Mouse (Mus musculus): Measurements from ENCODE around the gene Il6st.
A peak's percentile ranks its signal among the peaks of the same experiment; 100 is the strongest.

Gene Il6st

DNA sequence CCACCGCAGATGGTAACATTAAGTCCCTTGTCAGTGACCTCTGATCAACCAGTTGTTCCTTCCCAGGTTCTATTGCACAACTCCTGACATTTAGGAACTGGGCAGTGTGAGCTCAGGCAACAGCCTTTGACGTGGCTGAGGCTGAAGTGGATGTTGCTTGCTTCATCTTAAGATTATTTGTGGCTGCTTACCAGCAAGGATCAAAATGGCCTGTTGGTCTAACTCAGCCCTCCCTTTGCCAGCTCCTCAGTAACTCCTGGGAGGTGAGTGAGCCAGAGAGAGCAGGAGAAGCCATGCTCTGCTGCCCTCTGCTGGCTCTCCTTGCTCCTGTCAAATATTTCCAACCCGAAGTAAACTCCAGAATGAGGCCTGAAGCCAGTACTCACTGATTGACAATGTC lies 66.0 kb downstream of the Il6st start:
- DNase-seq (ENCODE audit: low spot score): peak; percentile 66

DNA sequence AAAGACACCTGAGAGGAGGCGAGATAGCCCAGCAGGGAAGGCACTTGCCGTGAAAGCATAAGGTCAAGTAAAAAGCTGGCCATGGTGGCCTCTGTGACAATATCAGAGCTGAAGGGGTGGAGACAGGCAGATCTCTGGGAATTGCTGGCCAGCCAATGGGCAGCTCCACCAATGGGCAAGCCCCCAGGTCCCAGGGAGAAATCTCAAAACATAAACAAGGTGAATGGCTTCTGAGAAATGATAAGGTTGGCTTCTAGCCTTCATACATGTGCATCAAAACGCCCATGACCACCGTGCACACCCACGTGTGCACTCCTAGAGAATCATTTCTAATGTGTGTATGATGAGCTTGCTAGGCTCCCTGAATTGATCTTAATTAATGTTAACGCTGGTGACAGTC lies 68.4 kb downstream of the Il6st start:
- DNase-seq (ENCODE audit: low spot score): no peak

DNA sequence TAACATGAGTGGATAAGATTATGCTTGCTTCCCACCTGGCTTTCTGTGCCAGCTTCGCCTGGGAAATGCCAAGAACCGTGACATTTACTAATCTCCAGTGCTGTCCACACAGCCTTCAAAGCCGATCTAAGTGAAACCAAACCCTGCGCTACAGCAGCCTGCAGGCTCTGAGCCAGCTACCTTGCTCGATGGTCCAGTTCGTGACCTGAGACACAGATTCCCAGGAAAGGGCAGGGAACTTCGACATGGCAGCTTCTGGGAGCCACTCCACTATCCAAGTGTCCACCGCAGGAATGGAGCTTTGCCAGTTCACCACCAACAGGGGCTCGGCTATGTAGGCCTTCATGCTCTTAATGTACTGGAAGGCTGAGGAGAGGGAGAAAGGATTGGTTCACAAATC lies 69.7 kb downstream of the Il6st start:
- no peak for DNase-seq (ENCODE audit: low spot score)

DNA sequence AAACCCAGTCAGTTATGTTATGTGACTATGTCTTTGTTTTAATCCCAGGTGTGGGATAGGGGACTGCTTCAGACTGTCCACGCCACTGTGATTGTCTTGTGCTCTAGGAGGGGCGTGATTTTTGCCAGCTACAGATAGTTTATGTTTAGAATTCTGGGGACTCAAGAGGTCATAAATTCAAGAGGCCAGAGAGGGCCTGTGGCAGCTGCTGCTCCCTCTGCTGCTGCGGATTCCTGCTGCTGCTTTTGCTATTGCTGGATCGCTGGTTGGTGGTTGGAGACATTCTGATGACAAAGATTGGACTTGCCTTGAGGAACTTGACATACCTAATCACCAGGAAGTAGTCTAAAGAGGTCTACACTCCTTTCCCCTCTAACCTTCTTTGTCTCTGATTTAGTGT lies 72.7 kb downstream of the Il6st start:
- DNase-seq (ENCODE audit: low spot score): no peak

DNA sequence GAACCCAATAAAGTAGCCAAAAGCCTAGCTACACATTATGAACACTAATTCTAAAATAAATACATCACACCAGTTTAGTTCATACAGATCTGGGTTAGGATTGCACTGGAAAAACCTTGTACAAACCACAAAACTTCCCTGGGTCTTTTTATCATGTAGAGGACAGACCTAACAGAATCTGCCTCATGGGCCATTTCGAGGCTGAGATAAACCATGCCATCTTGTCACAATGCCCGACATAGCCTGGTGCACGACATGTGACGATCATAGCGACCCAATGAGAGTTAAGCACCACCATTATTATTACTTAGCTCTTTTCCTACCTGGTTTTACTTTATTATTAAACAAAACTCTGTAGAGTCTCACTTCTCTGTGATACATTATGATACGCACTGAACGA lies 73.2 kb downstream of the Il6st start:
- DNase-seq (ENCODE audit: low spot score): no peak

DNA sequence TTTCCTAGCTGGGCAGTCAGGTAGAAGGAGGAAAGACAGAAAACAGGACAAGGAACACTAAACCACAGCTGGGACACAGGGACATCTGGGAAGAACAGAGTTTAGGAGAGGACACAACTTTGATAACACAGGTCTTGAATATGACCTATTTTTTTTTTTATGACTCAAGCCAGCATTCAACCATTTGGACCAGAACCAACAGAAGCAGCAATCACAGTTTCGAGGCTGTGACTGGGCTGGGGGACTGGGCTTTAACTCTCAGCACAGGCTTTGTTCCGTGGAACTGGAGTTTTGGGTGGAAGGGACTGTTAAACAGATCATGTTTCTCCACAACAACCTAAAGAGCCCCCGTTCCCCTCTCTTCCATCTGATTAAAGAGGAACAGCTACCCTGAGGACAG lies 76.7 kb downstream of the Il6st start:
- no peak for DNase-seq (ENCODE audit: low spot score)

DNA sequence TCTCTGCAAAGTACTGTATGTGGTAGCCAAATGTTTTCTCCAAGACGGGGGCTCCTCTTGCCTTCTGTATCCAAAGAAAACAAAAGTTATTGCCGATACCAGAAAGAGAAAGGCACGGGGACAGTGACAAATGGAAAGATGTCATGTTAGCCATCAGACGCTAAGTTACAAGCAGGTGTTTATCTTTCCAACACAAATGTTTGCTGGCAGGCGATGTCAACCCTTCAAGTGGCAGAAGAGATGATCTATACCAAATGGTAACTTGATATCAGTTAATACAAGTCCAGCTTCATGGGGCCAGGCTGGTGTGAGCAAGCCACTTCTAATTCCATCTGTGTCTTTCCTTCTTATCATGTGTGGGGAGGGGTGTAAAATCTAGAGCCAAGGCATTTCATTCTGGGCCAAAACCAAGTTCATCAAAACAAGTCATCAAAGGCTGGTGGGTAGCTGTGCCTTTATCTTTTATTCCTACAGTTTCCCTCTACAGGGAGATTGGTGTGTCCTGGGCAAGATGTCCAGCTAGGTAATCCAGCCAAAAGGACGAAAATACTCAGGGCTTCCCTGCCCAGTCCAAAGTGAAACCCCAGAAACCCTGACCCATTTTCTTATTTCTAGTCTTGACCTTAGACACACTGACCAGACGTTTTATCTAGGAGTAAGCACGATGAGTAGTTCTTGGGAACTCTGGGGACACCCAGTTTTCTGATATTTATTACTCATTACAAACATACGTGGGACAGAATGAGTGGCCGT lies 77.5 kb downstream of the Il6st start:
- no peak for DNase-seq (ENCODE audit: low spot score)

DNA sequence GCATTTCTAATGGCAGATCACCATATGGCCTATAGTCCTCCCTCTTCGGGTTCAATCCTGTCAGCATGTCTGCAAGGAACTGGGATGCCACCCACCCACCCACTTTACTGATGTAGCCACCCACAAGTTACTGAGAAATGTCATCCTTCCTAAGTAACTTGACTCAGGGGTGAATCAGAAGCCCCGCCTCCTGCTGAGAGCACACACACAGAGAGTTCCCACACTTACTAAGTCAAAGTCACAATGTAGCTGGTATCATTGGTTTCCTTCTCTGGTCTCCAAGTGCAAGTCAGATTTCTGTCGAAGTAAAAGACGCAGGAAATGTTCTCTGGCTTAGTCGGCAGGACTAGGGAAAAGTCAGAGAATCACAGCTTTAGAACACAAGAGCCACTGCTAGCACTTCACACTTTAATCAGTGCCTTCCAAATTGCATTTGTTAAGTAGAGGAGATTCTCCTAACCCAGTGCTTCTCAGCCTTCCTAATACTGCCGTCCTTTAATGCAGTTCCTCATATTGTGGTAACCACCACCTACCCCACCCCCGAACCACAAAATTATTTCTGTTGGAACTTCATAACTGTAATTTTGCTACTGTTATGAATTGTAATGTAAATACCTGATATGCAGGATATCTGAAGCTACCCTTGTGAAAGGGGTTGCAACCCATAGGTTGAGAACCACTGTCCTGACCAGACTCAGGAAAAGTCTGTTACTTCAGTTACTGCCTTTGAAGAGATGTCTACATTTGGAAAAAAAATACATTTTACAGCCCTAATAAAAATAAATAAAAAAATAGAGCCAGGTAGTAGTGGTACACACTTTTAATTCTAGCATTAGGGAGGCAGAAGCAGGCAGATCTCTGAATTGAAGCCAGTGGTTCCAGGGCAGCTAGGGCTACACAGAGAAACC lies 88.0 kb downstream of the Il6st start:
- no peak for DNase-seq (ENCODE audit: low spot score)

DNA sequence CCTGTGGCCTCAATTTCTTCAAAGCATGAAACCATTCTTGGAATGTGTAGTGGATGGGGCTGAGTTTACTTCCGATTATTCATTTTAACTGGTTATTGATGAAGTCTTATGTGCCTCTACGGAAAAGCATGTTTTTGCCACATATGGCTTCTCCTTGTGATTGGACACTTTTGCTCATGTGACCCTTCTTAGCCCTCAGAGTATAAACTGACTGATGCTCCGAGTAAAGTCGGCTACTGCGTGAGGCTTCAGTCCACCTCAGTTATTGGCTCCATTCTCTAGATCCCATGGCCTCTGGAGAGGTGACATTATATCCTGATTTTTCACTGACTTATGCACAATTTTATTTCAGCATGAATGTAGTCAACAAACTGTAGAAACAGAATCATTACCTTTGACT lies 89.4 kb downstream of the Il6st start:
- DNase-seq (ENCODE audit: low spot score): no peak

DNA sequence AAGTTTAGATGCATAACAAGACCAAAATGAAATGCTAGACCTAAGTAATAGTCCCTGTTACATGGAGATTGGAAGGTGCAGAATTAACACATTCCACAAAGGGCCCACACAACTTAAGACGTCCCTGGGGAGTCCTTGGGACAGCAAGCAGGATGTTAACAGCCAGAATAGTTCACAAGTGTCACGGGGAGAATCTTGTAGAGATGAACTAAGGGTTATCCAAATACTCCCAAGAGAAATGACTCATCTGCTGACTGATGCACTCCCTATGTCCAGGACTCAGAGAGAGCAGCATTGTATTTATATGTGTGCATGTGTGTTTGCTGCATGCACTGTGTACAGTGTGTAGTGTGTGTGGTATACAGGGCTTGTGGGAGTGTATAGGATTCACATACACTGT lies 92.6 kb downstream of the Il6st start:
- DNase-seq (ENCODE audit: low spot score): no peak
